Mouse (Mus musculus) left cerebral cortex, postnatal 25 days (tissue): ENCODE data around the gene Fras1. TPM values are rescaled to one million over a fixed set of nuclear protein-coding genes. Genes with fewer than 3 reads are reported as not detected.

Source experiments
- DNase-seq, 2 experiments: peaks; one replicate each; pipeline ENCODE4 v3.0.0; 2022; ENCODE audit warnings: low spot score in 2 of 2, mixed read lengths in 1 of 2
- intact Hi-C: fragments of 180-260 bp; cut with DNase I; formaldehyde crosslinking; loops from one replicate; pipeline ENCODE4 v1.15.1; 2025
- total RNA-seq, 2 experiments: library from RNA; stranded (reverse); gene quantifications; 2 replicates each; pipeline ENCODE4 v1.2.3; 2021

Fras1 gene
- total RNA-seq, 2 experiments from 2014 or later, result 20.3 to 29.6 TPM

GRCm38 (mm10) chr5:96717690-96718089, 343.9 kb downstream of the Fras1 start:
- intact Hi-C loops, result no loop called here
- DNase-seq, result no peak

GRCm38 (mm10) chr5:96718601-96719000, 344.8 kb downstream of the Fras1 start:
- no peak for DNase-seq
- intact Hi-C loops, result no loop called here

- intact Hi-C loops, result no loop called here
Measured at GRCm38 (mm10) chr5:96719221-96719620, 345.5 kb downstream of the Fras1 start.

GRCm38 (mm10) chr5:96722690-96723089, 348.9 kb downstream of the Fras1 start:
- intact Hi-C loops, result no loop called here
- DNase-seq, result no peak

More at GRCm38 (mm10) chr5:96719221-96719620, 345.5 kb downstream of the Fras1 start:
- DNase-seq, result no peak

- no peak for DNase-seq
- intact Hi-C loops, result no loop called here
Measured at GRCm38 (mm10) chr5:96739138-96739878, 365.6 kb downstream of the Fras1 start.

GRCm38 (mm10) chr5:96747195-96747984, 373.6 kb downstream of the Fras1 start:
- no peak for DNase-seq
- intact Hi-C loops, result no loop called here

- no peak for DNase-seq
- intact Hi-C loops, result no loop called here
Measured at GRCm38 (mm10) chr5:96757615-96758014, 383.9 kb downstream of the Fras1 start.

- intact Hi-C loops, result no loop called here
- DNase-seq, result no peak
Measured at GRCm38 (mm10) chr5:96762021-96762420, 388.3 kb downstream of the Fras1 start.

GRCm38 (mm10) chr5:96768846-96769471, 395.2 kb downstream of the Fras1 start:
- DNase-seq, result peak; percentile 82

GRCm38 (mm10) chr5:96783506-96784288, 409.9 kb downstream of the Fras1 start:
- intact Hi-C loops, result no loop called here

More at GRCm38 (mm10) chr5:96768846-96769471, 395.2 kb downstream of the Fras1 start:
- intact Hi-C loops, result loop anchor here (2.0 to 5.0 kb wide), 3 partner anchors 397 to 504 kb away; partner anchors contain the start of gene Fras1

GRCm38 (mm10) chr5:96785096-96785495, 411.3 kb downstream of the Fras1 start:
- intact Hi-C loops, result no loop called here

More at GRCm38 (mm10) chr5:96783506-96784288, 409.9 kb downstream of the Fras1 start:
- no peak for DNase-seq

GRCm38 (mm10) chr5:96792422-96792821, 418.7 kb downstream of the Fras1 start:
- intact Hi-C loops, result no loop called here
- DNase-seq, result no peak

More at GRCm38 (mm10) chr5:96785096-96785495, 411.3 kb downstream of the Fras1 start:
- DNase-seq, result no peak

GRCm38 (mm10) chr5:96792936-96793718, 419.4 kb downstream of the Fras1 start, which contains the start of gene Anxa3:
Gene Anxa3, plus strand, starts transcription at chr5:96793339.
- no peak for DNase-seq

GRCm38 (mm10) chr5:96793953-96794635, 420.3 kb downstream of the Fras1 start:
- no peak for DNase-seq
- intact Hi-C loops, result no loop called here

More at GRCm38 (mm10) chr5:96792936-96793718, 419.4 kb downstream of the Fras1 start, which contains the start of gene Anxa3:
- intact Hi-C loops, result no loop called here

- intact Hi-C loops, result no loop called here
- no peak for DNase-seq
Measured at GRCm38 (mm10) chr5:96795752-96796151, 422.0 kb downstream of the Fras1 start.

GRCm38 (mm10) chr5:96797465-96797864, 423.7 kb downstream of the Fras1 start:
- intact Hi-C loops, result no loop called here
- no peak for DNase-seq

- intact Hi-C loops, result no loop called here
- DNase-seq, result no peak
Measured at GRCm38 (mm10) chr5:96799165-96799564, 425.4 kb downstream of the Fras1 start.

GRCm38 (mm10) chr5:96799969-96800368, 426.2 kb downstream of the Fras1 start:
- intact Hi-C loops, result no loop called here
- no peak for DNase-seq
